19 mouse cellular contexts compared by ENCODE assay signal in genomic region chr1:88342615-88343014, GRCm38 (mm10).
"Had no signal": no experiment of that assay in that cellular context is flagged by ENCODE, and none has a peak within 500 bp of the region (broad histone marks: within the 10 kb centered on the region; RNA-seq: fewer than 3 reads in every experiment).

No protein-coding gene starts in this region.

- H3K4me2 ChIP-seq: intestine, embryonic 15.5 days; kidney, embryonic 15.5 days; liver, embryonic 13.5 days; midbrain, embryonic 12.5 days; midbrain, embryonic 15.5 days; neural tube, embryonic 12.5 days; neural tube, embryonic 15.5 days had no signal

- ATAC-seq: intestine, embryonic 15.5 days; midbrain, embryonic 15.5 days had no signal

- H3K4me3 ChIP-seq: intestine, embryonic 15.5 days; kidney, embryonic 15.5 days; layer of hippocampus, adult 2 months; left cerebral cortex, adult 2 months; liver, embryonic 13.5 days; midbrain, embryonic 12.5 days; midbrain, embryonic 15.5 days; neural tube, embryonic 12.5 days; neural tube, embryonic 15.5 days had no signal

- H3K27ac ChIP-seq: intestine, embryonic 15.5 days; kidney, embryonic 15.5 days; layer of hippocampus, adult 2 months; left cerebral cortex, adult 2 months; liver, embryonic 13.5 days; macrophage; midbrain, embryonic 12.5 days; midbrain, embryonic 15.5 days; neural tube, embryonic 12.5 days; neural tube, embryonic 15.5 days; stomach, postnatal 0 days had no signal

- H3K27me3 ChIP-seq: intestine, embryonic 15.5 days; kidney, embryonic 15.5 days; liver, embryonic 13.5 days; midbrain, embryonic 12.5 days; midbrain, embryonic 15.5 days; neural tube, embryonic 12.5 days; neural tube, embryonic 15.5 days had no signal

- H3K9me3 ChIP-seq: intestine, embryonic 15.5 days; kidney, embryonic 15.5 days; liver, embryonic 13.5 days; midbrain, embryonic 12.5 days; midbrain, embryonic 15.5 days; neural tube, embryonic 12.5 days; neural tube, embryonic 15.5 days had no signal

- DNase-seq: kidney, adult 11 months; kidney, adult 8-10 months; kidney, postnatal 10 days; layer of hippocampus, adult 9-11 months; layer of hippocampus, postnatal 36 days; liver, embryonic 13.5 days; thymus, adult 2 months; thymus, postnatal 14 days; thymus, postnatal 4 days had no signal

- H3K4me1 ChIP-seq: intestine, embryonic 15.5 days; kidney, embryonic 15.5 days; liver, embryonic 13.5 days; midbrain, embryonic 15.5 days; neural tube, embryonic 12.5 days; neural tube, embryonic 15.5 days had no signal

- H3K36me3 ChIP-seq: intestine, embryonic 15.5 days; kidney, embryonic 15.5 days; liver, embryonic 13.5 days; midbrain, embryonic 12.5 days; midbrain, embryonic 15.5 days; neural tube, embryonic 12.5 days; neural tube, embryonic 15.5 days had no signal

- H3K9ac ChIP-seq: intestine, embryonic 15.5 days; kidney, embryonic 15.5 days; liver, embryonic 13.5 days; midbrain, embryonic 12.5 days; midbrain, embryonic 15.5 days; neural tube, embryonic 12.5 days; neural tube, embryonic 15.5 days had no signal
